Mouse (Mus musculus): ENCODE data around the gene Mta3.

DNA sequence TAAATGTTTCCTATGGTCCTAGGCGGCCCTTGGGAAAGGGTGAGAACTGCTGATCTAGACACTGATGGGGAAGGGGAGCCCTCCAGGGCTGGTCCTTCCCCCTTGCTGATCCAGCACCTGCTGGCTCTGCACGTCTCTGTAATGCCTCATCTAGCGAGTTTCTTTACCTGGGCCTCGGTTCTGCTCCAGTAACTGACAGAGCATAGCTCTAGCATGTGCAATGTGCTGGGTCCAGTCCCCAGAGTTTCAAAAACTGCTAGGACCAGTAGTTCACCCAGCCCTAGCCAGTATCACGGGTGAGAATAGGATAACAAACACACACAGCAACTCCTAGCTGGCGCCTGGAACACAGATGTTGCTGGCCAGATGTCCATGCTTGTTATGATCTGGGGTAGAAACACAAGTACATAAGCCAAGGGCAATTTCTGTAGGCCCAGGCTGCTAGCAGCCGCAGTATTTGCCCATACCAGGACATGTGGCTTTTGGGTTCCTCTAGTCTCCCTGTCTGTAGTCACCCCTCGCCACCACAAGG is 131.8 kb downstream of the Mta3 start:
- TF ChIP-seq CTCF (IDR thresholded peaks at IDR 0.05; ENCODE audit: low read depth) (no peak), EP300 (optimal IDR thresholded peaks at IDR 0.05) (no peak)

Data from stomach, postnatal 0 days (tissue).